Mouse (Mus musculus) urinary bladder, postnatal 4 days (tissue): ENCODE measurements around the gene Itga6.

Experiments used
- DNase-seq, 2 experiments: peaks; one replicate each; pipeline ENCODE4 v3.0.0; 2021 to 2022; ENCODE audit warnings: low spot score in 2 of 2

Gene Itga6

DNA sequence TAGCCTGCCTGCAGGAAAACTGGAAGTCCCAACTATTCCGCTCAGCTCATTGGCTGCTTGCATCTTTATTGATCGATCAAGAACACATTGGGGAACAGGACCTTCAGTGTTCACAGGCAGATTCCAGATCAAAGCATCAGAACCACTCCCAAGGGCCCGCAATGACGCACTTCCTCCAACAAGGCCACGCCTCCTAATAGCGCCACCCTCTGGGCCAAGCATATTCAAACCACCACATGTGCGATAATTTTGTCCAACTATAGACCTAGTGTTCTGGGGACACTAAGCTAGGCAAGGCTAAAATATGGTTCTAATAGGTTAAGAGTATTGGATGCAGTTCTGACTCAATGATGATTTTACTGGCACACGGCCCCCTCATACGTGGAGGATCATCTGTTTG, 15.7 kb downstream of the Itga6 start:
- DNase-seq = no peak

DNA sequence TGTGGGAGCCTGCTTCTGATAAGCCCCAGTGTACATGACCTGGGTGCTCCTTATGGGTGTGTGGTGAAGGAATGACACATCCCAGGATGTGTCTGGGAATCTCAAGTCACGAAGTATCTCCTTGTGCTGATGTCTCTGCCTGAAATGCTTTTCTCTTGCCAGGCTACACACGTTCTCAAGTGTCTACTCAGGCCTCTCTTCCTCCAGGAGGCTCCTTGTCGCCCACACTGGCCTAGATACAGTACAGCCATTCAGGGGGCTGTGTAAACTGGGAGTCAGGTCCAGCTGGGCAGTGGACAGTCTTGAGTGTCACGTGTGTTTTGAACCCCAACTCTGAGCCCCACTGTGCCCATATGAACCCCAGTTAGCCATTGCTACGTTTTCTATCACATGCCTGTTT, 19.1 kb downstream of the Itga6 start:
- DNase-seq = no peak

DNA sequence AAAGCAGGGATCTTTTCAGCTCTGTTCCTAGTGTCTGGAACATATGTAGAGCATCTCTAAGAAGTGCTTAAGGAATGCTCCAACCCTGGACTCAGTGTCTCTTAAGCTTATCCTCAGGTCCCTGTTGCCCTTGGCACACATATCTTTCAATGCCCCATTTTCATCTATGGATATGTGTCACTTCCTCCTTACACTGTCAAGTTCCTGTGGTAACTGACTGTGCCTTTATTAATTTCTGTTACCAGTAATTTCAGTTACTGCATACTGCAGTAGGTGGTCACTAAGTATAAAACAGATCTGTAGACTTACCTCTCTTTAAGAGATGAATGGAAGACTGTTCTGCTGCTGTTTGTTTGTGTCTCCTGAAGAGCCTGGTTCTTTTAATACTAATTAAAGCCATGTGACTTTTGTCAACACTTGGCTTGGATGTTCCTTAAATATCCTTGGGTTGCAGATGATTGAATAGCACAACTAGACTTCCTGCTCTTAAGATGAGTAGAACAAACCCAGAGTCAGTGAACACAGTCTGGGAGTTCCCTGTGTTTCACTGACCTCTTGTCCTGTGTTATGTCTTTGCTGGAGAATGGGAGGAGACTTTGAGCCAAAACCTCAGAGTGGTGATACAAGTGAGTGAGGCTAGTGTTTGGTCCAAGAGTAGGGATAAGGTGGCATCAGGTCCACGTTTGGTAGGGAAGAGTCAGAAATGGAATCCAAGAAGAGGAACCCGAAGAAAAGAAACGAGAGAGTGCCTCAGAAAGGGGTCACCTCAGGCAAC, 19.7 kb downstream of the Itga6 start:
- DNase-seq = no peak

DNA sequence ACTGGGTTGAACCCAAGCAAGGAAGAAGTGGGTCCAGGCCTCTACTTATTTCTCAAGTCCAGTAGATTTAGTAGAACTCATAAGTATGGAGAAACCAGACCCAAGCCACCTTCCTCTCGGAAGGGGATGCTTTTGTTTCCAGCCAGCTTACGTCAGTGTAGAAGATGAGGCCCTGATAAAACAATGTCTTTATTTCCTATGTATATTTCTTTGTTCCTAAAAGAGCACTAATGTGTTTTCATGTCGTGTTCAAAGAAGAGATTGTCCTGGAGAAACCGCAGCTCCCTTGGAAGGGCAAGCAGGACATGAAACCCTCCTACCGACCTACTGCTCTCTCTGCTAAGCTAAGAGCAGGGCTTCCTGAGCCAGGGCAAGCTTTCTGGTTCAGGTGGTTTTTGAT, 20.6 kb downstream of the Itga6 start:
- DNase-seq = no peak

- DNase-seq = no peak
Measured at GRCm38 (mm10) chr2:71767019-71767610, 21.7 kb downstream of the Itga6 start.

DNA sequence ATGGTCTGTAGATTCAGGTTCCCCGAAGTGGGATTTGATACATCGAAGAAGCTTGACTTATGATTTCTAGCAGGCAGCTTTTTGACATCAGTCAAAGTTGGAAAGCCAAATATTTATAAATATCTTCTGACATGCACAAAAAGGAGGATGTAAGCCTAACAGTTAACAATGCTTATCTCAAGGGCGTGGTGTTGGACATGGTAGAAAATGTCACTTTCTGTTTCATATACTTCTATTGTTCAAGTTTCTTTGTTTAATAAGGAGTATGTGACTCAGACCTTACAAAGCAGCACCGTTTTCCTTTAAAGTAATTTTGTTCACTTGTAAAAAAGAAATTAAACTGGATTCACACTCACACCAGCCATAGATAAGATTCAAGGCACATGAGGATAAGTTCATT, 26.3 kb downstream of the Itga6 start:
- DNase-seq = no peak

GRCm38 (mm10) chr2:71773714-71774113, 28.3 kb downstream of the Itga6 start:
- no peak for DNase-seq

DNA sequence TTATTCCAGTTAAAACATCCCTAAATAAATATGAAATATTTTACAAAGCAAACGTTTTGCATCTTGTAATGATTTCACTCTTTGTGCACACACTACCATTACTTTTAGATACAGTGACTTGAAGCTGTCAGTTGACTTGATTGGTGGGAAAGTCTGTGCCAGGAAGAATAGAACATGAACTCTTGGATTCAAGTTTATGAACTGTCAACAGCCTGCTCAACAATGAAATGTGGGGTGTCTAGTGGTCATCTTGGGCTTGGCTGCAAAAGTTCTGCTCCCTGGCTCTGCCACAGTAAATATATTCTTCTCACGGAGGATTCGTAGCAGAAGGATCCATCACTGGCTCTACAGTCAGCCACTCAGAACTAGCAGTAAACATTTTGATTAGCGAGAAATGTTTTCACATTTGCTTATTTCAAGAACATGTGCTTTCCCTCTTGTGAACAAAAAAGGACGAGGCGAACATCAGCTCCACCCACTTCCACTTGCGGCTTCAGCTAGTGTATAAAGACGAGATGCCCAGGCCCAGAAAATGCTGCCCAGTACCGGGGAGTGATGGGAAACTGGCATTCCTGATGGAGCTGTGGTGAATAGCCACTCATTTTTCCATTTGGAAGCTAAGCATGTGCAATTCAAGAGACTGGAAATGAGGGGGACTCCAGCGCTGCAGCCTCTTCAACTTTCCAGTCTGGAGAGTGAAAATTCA, 29.0 kb downstream of the Itga6 start:
- no peak for DNase-seq

DNA sequence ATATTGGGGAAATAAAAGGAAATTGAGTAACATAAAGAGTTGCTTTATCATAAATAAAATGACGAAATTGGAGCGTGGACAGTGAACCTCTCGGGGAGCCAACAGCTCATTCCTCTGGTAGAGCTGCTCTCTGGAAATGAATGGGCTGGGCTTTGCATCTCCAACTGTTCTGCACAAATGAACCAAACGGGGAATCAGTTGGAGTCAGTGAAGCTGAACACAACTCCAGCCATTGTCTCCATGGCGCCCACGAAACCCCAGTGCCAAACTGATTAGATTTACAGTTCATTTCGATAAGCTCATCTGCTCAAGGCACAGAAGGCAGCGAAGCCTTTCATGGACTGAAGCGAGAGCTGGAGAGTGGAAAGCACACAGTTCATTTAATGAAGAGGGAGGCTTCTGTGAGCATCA, 29.8 kb downstream of the Itga6 start:
- no peak for DNase-seq

DNA sequence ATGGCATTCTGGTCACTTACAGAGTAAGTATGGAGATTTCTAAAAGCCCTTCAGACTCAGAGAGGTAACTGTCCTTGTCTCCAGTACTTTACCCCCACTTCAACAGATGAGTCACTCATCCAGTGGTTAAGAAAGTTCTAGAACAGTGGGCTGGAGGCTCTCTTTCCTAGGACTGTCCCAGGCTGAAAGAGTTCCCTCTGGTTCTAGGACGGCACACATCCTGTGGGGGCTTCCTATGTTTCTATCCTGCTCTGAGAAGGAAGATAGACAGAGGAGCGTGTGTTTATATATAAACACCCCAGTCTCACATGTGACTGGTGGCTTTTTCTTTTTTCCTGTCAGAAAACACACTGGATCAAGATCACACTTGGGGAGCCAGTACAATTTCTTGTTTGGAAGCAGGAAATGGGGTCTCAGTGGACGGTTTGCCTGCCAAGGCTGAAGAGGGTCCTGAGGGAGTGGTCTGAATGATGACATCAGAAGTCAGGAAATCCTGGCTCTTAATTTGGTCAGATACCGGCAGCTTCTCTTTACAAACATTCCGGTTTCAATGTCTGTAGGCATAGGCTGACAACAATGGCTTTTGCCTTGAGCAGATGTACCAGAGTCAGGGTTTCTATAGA, 34.0 kb downstream of the Itga6 start:
- no peak for DNase-seq

DNA sequence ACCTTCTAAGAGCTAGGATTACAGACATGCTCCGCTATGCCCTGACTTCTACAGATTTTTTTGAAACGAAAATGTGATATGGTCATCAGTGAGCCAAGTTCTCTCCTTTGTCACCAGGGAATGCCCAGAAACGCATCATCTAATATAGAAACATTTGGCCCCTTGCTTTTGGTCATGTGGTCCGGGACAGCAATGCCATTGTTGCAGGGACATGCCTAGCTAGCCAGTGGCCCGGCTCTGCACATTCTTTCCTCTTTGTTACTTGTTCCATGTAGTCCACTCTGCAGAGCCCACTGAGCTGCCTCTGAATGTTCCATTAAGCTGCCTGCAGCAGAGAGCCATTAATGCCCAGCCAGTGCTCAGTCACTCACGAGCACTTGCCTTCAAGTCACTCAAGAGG, 34.6 kb downstream of the Itga6 start:
- DNase-seq = no peak

DNA sequence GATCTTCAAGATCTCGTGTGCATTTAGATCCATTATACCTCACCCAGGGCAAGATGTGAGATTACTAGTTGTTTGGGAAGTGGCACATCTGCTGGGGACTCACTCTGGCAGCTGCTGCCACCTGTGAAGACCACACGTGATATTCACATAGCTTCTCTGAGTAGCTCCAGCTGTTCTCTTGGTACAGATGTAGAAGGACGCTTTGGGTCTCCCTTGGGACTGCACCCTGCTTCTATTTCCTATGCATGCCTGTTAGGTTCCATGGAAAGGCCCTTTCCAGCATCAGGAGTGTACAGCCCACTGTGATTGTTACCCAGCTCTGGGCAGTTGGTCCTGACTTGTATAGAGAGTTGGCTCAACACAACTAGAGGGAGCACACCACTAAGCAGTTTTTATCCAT, 39.8 kb downstream of the Itga6 start:
- no peak for DNase-seq

- DNase-seq = no peak
Measured at GRCm38 (mm10) chr2:71786060-71786459, 40.6 kb downstream of the Itga6 start.

GRCm38 (mm10) chr2:71786591-71787155, 41.3 kb downstream of the Itga6 start:
- peak in 1 of 2 experiments; percentile 56 for DNase-seq

GRCm38 (mm10) chr2:71787156-71787590, 41.8 kb downstream of the Itga6 start:
- peak in 1 of 2 experiments; percentile 46 for DNase-seq

- peak in 1 of 2 experiments; percentile 28 for DNase-seq
Measured at GRCm38 (mm10) chr2:71787591-71788460, 42.4 kb downstream of the Itga6 start.

- DNase-seq = no peak
Measured at GRCm38 (mm10) chr2:71790752-71791151, 45.3 kb downstream of the Itga6 start.

- no peak for DNase-seq
Measured at GRCm38 (mm10) chr2:71791203-71791602, 45.8 kb downstream of the Itga6 start.

DNA sequence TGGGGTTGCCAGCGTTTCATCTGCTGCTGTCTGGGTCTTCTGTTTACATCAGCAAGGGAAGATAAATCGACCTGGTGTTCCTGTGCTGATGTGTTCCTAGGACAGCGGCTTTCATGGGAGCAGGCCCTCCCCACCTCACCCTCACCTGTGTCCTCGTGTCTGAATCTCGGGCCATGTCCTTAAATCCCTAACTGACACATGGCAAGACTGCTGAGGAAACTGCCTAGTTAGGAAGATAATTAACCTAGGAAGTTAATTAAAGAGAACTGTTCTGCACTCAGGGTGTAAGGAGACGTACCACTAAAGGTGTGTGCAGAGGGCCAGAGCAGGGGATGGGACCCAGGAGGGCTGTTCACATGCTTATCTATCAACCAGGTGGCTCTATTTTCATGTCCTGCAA, 48.7 kb downstream of the Itga6 start:
- DNase-seq = no peak

GRCm38 (mm10) chr2:71796787-71797186, 51.4 kb downstream of the Itga6 start:
- no peak for DNase-seq

- DNase-seq = no peak
Measured at GRCm38 (mm10) chr2:71800798-71801197, 55.4 kb downstream of the Itga6 start.
